Mouse (Mus musculus): Measurements from ENCODE around the gene Ptpn13. TPM values are rescaled to one million over a fixed set of nuclear protein-coding genes. Genes with fewer than 3 reads are reported as not detected.

Gene Ptpn13
- total RNA-seq, 1 experiment from 2014 or later, result 0.48 TPM

DNA sequence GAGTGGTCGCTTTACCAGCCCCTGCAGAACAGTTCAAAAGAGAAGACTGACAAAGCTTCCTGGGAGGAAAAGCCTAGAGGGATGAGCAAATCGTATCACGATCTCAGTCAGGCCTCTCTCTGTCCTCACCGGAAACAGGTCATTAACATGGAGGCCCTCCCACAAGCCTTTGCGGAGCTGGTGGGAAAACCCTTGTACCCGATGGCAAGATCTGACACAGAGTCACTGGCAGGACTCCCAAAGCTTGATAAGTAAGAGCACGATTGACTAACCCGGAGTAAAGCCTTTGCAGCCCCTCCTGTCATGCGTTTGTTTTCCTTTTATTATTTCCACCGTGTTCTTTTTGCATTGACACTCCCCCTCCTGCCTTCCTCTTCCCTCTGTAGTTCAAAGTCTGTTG, 116.1 kb downstream of the Ptpn13 start:
- no peak for ATAC-seq (replicated peaks; ENCODE audit: insufficient number of reproducible peaks, low FRiP score, low TSS enrichment, poor library complexity, severe bottlenecking)

DNA sequence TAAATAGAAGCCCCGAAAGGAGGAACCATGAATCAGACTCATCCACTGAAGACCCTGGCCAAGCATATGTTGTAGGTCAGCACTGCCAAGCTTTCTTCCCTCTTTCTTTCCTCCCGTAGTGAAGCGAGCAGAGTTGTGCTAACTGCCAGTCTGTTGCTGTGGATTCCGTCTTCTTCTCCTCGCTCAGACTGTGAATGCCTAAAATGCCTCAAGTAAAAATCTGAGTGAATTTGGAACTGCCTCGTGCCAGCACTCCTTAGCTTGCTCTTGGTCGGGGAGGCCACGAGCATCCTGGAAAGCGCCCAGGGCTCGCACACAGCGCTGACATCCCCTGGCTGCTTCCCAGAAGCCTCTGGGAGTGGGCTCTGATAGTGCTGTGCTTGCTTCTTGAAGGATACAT, 116.5 kb downstream of the Ptpn13 start:
- ATAC-seq (replicated peaks; ENCODE audit: insufficient number of reproducible peaks, low FRiP score, low TSS enrichment, poor library complexity, severe bottlenecking), result no peak

DNA sequence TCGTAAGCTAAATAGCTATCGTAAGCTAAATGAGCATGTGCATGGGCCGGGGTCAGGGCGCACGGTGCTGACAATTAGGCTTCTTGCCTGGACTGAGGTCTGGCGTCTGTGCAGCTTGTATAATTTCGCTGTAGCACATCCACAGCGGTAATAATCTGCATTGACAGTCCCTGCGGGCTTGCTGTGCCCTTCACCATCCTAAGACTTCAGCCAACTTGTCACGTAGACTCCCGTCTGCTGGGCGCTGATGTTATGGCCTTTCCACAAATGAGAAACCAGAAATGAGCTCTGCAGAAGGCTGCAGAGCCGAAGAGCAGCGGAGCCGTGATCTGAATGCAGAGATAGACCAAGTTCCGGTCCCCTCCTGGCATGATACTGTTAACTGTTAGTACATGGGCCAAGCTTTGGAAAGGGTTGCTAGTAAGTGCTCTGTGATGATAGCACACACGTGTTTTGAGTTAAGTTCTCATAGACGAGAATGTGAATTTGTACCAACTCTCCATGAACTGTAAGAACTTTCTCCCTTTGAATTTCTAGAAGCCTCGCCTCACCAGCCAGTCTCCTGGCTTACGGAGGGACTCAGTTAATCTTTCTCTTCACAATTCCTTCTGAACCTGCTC, 120.5 kb downstream of the Ptpn13 start:
- ATAC-seq (replicated peaks; ENCODE audit: insufficient number of reproducible peaks, low FRiP score, low TSS enrichment, poor library complexity, severe bottlenecking), result no peak

DNA sequence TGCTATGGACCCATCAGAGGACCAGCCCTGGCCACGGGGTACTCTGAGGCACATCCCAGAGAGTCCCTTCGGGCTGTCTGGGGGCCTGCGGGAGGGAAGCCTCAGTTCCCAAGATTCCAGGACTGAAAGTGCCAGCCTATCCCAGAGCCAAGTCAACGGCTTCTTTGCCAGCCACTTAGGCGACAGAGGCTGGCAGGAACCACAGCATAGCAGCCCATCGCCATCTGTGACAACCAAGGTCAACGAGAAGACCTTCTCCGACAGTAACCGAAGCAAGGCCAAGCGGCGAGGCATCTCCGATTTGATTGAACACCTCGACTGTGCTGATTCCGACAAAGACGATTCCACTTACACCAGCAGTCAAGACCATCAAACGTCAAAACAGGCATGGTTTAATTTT, 129.8 kb downstream of the Ptpn13 start:
- ATAC-seq (replicated peaks; ENCODE audit: insufficient number of reproducible peaks, low FRiP score, low TSS enrichment, poor library complexity, severe bottlenecking), result no peak

DNA sequence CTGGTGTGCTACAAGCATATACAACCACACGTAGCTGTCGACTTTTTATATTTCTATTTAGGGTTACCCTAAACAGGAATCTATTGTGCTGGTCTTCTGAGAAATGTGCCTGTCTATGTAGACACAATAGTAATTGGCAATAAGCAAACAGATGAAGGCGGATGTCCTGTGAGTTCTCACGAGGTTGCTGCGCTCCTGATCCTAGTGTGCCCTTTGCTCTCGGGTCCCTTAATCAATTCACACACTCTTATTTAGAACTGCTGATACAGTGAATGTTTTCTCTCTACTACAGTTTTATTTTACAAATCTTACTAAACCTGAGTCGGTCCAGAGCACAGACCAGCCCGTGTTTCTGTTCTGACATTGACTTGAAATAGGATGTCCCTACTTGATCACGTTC, 135.6 kb downstream of the Ptpn13 start:
- no peak for ATAC-seq (replicated peaks; ENCODE audit: insufficient number of reproducible peaks, low FRiP score, low TSS enrichment, poor library complexity, severe bottlenecking)

DNA sequence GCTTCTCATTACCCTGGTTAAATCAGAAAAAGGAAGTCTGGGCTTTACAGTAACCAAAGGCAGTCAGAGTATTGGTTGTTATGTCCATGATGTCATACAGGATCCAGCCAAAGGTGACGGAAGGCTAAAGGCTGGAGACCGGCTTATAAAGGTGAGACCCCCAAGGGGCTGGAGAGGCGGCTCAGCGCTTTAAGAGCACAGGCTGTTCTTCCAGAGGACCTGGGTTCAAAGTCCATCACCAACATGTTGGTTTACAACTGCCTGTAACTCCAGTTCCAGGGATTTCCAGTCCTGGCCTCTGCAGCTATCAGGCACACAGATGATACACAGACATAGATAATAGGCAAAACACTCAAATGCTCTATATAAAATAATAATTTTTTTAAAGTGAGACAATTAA, 143.0 kb downstream of the Ptpn13 start:
- no peak for ATAC-seq (replicated peaks; ENCODE audit: insufficient number of reproducible peaks, low FRiP score, low TSS enrichment, poor library complexity, severe bottlenecking)

DNA sequence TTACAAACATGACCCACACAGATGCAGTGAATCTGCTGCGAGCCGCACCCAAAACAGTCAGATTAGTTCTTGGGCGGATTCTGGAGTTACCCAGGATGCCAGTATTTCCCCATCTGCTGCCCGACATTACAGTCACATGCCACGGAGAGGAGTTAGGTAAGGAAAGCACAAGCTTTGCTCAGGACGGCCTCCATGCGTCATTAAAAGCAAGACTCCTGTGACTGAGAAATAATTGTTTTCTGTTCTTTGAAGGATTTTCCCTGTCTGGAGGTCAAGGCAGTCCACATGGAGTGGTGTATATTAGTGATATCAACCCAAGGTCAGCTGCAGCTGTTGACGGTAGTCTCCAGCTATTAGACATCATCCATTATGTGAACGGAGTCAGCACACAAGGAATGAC, 144.5 kb downstream of the Ptpn13 start:
- ATAC-seq (replicated peaks; ENCODE audit: insufficient number of reproducible peaks, low FRiP score, low TSS enrichment, poor library complexity, severe bottlenecking), result no peak

DNA sequence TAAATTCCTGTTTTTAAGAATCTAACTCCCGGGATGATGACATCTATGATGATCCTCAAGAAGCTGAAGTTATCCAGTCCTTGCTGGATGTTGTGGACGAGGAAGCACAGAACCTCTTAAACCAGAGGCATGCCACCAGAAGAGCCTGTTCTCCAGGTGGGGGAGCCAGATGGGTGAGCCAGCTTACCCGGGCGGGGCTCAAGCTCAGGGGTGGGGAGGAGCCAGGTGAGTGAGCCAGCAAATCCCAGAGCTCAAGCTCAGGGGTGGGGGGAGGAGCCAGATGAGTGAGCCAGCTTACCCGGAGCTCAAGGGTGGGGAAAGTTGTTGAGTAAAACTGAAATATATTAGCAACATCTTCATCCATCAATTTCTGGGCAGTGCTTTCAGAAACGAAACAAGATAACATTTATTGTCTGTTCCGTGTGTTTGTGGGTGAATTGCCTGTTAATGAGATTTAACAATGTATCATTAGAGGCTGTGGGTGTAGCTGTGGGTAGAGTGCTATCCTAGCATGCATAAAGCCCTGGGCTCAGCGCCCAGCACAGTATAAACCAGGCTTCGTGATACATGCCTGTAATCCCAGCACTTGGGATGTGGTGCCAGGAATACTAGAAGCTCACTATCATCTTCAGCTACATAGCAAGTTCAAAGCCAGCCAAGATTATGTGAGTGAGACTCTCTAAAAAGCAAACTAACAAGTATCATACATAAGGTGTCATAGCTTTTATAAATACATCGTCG, 154.9 kb downstream of the Ptpn13 start:
- ATAC-seq (replicated peaks; ENCODE audit: insufficient number of reproducible peaks, low FRiP score, low TSS enrichment, poor library complexity, severe bottlenecking), result no peak

DNA sequence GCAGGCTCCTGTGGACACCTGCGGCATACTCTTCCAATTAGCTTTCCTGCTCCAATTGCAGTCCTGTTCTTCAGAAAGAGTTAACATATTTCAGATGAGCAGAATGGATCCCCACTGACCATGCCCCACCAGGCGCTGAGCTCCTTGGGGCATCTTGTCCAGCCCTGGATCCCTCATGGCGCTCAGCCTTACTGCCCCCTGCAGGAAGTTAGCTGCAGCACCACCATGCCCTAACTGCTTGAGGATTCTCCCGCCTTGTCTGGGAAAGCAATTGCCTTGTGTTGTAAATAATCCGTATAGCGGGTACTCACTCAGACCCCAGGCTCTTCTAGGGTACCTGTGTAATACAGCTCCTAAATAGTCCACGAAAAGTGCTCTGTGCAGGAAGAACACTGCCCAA, 162.2 kb downstream of the Ptpn13 start:
- no peak for ATAC-seq (replicated peaks; ENCODE audit: insufficient number of reproducible peaks, low FRiP score, low TSS enrichment, poor library complexity, severe bottlenecking)

DNA sequence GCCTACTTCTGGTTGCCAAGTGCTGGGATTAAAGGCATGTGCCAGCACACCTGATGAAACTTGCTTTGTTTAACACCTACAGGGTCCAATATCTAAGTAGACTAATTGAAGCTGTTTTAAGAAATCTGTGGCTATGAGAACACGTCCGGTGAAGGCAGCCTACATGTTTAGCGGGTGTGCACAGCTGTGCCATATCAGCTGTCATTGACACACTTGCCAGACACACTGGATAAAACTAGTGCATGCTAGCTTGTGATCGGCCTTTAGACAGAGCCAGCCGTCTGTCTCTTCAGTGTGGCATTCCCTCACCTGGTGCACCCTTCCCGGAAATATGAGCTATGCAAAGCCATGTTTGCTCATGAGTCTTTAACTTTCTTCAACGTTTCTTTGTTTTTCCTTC, 166.9 kb downstream of the Ptpn13 start:
- no peak for ATAC-seq (replicated peaks; ENCODE audit: insufficient number of reproducible peaks, low FRiP score, low TSS enrichment, poor library complexity, severe bottlenecking)

DNA sequence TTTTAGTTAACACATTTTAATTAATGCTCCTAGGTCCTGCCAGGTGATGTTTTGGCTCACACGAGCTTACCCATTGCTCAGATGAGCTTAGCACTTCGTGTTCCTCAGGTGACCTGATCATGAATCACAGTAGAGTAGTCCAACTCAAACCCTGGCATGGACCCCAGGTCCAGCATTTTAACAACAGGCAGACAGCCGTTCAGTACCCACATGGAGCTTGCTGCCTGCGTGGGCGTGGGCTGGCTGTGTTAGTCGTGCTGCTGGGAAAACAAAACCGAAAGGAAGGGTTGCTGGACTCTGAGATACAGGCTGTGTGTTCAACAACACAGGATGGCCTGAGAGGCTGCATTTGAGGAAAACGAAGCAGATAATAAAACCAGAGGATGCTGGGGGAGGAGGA, 167.7 kb downstream of the Ptpn13 start:
- ATAC-seq (replicated peaks; ENCODE audit: insufficient number of reproducible peaks, low FRiP score, low TSS enrichment, poor library complexity, severe bottlenecking), result no peak

DNA sequence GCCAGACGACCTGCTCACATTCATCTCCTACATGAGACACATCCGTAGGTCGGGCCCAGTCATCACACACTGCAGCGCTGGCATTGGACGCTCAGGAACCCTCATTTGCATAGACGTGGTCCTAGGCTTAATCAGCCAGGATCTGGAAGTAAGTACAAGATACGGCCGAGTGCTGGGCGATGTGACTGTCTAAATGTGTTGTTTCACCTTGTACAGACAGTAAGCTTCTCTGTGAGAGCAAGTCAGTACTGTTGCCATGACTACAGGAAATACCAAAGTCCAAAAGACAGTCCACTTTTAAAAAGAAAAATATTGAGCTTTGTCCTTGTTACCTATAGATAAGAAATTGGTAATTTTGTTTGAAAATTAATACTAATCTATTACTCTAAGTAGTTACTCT, 168.6 kb downstream of the Ptpn13 start:
- ATAC-seq (replicated peaks; ENCODE audit: insufficient number of reproducible peaks, low FRiP score, low TSS enrichment, poor library complexity, severe bottlenecking), result no peak

DNA sequence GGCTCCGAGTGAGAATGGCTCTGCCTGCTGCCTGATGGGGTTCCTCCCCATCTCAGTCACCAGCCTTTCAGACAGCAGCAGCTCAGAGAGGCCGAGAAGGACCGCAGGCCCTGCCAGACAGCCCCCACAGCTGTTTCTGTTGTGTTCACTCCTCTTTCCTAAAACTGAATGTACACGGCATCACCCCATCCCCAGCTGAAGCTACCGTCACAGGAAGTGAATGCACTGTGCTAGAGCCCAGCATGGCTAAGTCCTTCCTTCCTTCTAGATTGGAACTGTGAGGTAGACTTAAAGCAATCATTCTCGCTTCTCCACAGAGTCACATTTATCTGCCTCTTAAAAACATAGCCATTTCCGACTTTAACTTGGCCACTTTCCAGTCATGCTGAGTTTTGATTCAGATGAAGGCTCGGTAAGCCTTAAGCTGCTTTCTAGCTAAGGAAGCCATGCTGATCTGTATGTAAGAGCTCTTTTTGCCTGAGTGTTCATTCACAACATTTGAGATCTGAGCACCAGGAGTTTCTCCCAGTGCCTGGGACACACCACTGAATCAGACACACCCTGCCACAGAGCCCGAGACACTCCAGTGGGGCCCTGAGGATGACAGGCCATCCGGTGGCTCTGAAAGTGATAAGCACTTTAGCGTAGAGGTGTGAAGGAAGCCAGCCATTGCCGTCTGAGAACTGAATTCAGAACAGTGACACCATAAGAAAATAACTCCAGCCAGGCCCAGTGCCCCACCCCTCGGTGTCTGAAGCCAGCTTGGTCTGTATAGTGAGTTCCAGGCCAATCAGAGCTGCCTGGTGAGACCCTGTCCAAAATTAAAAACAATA, 170.6 kb downstream of the Ptpn13 start:
- no peak for ATAC-seq (replicated peaks; ENCODE audit: insufficient number of reproducible peaks, low FRiP score, low TSS enrichment, poor library complexity, severe bottlenecking)

DNA sequence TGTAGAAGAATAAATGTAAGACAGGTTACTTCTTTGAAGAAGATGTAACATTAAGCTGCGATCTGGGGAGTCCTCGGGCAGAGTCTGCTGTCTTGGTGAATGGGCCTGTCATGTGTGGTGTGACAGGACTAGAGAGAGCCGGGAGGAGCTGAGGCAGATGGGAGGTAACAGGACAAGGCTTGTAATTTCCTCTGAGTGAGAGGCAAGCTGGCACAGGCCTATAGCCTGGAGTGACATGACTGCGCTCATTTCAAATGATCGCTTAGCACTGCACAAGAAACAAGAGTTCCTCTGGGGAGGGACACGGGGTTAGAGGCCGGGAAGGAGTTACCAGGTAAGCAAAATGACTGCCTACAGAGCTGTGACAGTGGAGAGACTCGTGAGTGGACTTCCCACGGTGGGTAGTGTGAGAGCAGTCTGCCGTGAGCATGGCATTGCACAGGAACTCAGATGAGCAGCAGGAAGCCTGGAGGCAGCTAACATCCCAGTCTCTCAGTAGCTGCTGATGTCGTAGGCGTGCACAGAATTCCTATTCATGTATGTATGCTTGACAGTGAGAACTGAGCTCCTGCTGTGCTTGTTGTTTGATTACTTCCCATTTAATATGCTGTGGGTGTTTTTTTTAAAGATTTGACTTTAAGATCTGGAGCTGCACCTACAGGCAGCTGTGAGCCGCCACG, 171.6 kb downstream of the Ptpn13 start:
- no peak for ATAC-seq (replicated peaks; ENCODE audit: insufficient number of reproducible peaks, low FRiP score, low TSS enrichment, poor library complexity, severe bottlenecking)

DNA sequence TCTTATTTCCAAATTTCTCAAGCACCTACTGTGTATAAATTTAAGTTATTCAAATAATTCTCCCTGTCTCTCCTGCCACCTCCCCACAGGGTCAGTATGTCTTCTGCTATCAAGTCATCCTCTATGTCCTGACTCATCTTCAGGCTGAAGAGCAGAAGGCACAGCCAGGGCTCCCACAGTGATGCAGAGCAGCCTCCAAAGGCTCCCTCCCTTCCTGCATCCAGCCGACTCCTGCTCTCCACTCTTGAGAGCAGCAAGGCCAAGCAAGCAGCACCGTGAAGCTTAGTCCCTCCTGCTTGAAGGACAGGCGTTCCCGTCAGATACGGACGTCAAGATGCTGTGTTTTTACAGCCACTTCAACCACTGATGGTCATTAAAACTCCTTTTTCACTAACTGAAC, 172.6 kb downstream of the Ptpn13 start:
- no peak for ATAC-seq (replicated peaks; ENCODE audit: insufficient number of reproducible peaks, low FRiP score, low TSS enrichment, poor library complexity, severe bottlenecking)

DNA sequence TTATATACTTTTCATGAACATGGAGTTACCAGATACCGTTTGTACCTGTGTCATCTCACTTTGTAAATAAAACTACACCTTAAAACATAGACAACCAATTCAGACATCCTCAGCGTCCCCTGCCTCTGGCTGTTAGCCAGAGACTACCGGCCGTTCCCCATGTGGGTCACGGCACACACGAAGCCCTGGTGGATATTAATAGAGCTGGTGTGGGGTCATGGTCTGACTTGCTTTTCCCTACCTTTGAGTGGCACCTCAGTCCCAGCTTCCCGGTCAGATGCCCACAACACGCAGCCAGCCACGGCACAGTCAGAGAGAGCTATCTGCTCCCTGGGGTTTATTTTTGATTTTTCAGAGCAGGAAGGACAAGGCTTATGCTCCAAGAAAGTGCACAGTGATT, 173.3 kb downstream of the Ptpn13 start:
- no peak for ATAC-seq (replicated peaks; ENCODE audit: insufficient number of reproducible peaks, low FRiP score, low TSS enrichment, poor library complexity, severe bottlenecking)

DNA sequence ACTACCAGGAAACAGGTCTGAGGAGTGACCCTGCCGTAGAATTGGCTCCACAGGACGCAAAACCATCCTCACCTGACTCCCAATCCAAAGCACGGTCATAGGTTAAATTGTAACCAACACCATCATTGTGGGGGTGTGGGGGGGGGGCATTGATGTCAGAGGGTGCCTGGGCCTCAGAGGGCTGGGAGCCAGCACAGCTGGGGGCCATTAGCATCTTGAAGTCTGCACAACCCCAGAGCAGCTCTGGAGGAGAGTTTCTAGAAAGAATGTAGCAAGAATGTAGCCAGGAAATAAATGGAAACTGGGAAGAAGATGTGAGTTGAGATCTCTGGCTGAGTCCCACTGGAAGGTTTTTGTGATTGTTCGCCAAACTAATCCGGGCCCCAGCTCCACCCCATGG, 173.9 kb downstream of the Ptpn13 start:
- ATAC-seq (replicated peaks; ENCODE audit: insufficient number of reproducible peaks, low FRiP score, low TSS enrichment, poor library complexity, severe bottlenecking), result no peak

DNA sequence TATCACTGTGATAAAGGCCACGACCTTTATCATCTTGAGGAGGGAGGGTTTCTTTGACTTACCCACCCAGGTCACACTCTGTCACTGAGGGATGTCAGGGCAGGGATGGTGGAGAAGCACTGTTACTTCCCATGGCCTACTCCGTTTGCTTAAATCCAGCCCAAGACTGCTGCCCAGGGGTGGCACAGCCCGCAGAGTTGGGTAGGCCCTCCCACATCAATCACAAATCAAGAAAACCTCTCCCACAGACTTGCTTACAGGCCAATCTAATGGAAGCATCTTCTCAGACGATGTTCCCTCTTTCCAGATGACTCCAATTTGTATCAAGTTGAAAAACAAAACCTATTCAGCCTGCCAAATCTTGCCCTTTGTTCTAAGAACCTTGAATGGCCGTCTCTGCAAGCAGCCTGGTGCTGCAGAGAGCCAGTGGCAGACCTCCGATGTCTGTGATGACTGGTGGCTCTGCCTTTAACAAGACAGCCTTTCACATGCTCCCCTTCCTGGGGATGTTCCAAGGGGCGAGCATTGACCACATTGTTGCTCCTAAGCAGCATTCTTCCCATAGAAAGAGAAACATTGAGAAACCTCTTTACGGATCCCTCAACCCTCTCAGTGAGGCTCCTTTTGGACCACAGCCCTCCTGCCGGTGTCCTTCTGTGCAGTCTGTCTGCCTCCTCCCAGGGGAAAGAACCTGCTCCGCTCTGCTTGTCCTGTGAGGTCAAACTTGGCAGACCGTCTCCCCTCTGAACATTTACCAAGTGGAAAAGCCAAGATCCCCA, 178.3 kb downstream of the Ptpn13 start:
- no peak for ATAC-seq (replicated peaks; ENCODE audit: insufficient number of reproducible peaks, low FRiP score, low TSS enrichment, poor library complexity, severe bottlenecking)

DNA sequence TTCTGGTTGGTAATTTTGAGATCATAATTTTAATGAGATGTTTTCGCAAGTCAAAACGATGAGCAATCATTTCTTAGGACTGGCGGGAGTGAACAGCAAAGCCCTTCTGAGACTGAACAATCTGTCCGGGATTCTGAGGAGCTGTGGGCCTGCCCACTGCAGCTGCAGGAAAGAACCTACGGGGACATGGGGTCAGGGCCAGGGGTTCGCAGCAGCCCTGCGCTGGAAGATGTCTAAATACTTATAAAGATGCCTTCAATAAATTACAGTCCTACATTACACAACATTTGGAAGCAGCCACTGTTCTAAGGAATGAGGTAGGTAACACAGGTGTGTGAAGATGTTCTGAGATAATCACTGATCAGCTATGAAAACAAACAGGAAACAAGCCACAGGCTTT, 180.7 kb downstream of the Ptpn13 start:
- ATAC-seq (replicated peaks; ENCODE audit: insufficient number of reproducible peaks, low FRiP score, low TSS enrichment, poor library complexity, severe bottlenecking), result no peak
